In genomic region chr9:62470398-62470797, GRCm38 (mm10) we compare ENCODE assay signal across 8 mouse cellular contexts.
DNase-seq lines count a peak whose midpoint lies in the region; ATAC-seq and TF ChIP-seq lines count a peak whose summit lies in the region.

No protein-coding gene starts in this region.

- H3K4me3 ChIP-seq in C2C12 (ENCODE audit: insufficient read depth, poor library complexity, severe bottlenecking) = no peak overlapping the region
- H3K4me3 ChIP-seq in embryonic facial prominence, embryonic 15.5 days (replicated peaks) = no peak overlapping the region
- H3K4me3 ChIP-seq in heart, embryonic 10.5 days = no peak overlapping the region
- no peak overlapping the region for H3K4me3 ChIP-seq in kidney, embryonic 14.5 days (ENCODE audit: low read length)
- no peak overlapping the region for H3K4me3 ChIP-seq in liver, embryonic 13.5 days (replicated peaks)
- no peak overlapping the region for H3K4me3 ChIP-seq in neural tube, embryonic 15.5 days (replicated peaks)

- H3K36me3 ChIP-seq in C2C12 (ENCODE audit: control insufficient read depth, insufficient read depth) = no peaks in the 10 kb centered on the region
- no peaks in the 10 kb centered on the region for H3K36me3 ChIP-seq in embryonic facial prominence, embryonic 15.5 days
- no peaks in the 10 kb centered on the region for H3K36me3 ChIP-seq in heart, embryonic 10.5 days
- H3K36me3 ChIP-seq in kidney, embryonic 14.5 days (ENCODE audit: control insufficient read depth, insufficient read depth, low read length) = no peaks in the 10 kb centered on the region
- H3K36me3 ChIP-seq in liver, embryonic 13.5 days = no peaks in the 10 kb centered on the region
- no peaks in the 10 kb centered on the region for H3K36me3 ChIP-seq in neural tube, embryonic 15.5 days

- H3ac ChIP-seq in C2C12 (ENCODE audit: control insufficient read depth, insufficient read length, low read depth) = no peak overlapping the region

- WGBS in embryonic facial prominence, embryonic 15.5 days = 0% methylated on average over 1 of the region's 1 CpGs
- WGBS in heart, embryonic 10.5 days = 34% methylated on average over 1 of the region's 1 CpGs
- WGBS in kidney, embryonic 14.5 days = 15% methylated on average over 1 of the region's 1 CpGs
- 0% methylated on average over 1 of the region's 1 CpGs for WGBS in liver, embryonic 13.5 days (ENCODE audit: insufficient replicate concordance)
- 12% methylated on average over 1 of the region's 1 CpGs for WGBS in neural tube, embryonic 15.5 days

- ATAC-seq in embryonic facial prominence, embryonic 15.5 days (ENCODE audit: insufficient number of reproducible peaks, low FRiP score, low TSS enrichment, low read depth) = 0 out of 2 replicates have a peak, but pooled peaks have one; percentile 40
- peak; percentile 58; the same call in 1 of the 2 replicates for ATAC-seq in kidney, embryonic 14.5 days (ENCODE audit: low FRiP score, low TSS enrichment)
- ATAC-seq in liver, embryonic 13.5 days (ENCODE audit: low read depth) = no peak
- ATAC-seq in neural tube, embryonic 15.5 days (ENCODE audit: low FRiP score) = peak; percentile 65

- H3K27me3 ChIP-seq in C2C12 (ENCODE audit: control insufficient read depth, insufficient read depth, insufficient read length) = no peaks in the 10 kb centered on the region
- H3K27me3 ChIP-seq in embryonic facial prominence, embryonic 15.5 days = no peaks in the 10 kb centered on the region
- no peaks in the 10 kb centered on the region for H3K27me3 ChIP-seq in heart, embryonic 10.5 days (ENCODE audit: insufficient read depth, poor library complexity, severe bottlenecking)
- no peaks in the 10 kb centered on the region for H3K27me3 ChIP-seq in kidney, embryonic 14.5 days (ENCODE audit: control insufficient read depth, insufficient read depth, low read length)
- H3K27me3 ChIP-seq in liver, embryonic 13.5 days = no peaks in the 10 kb centered on the region
- no peaks in the 10 kb centered on the region for H3K27me3 ChIP-seq in neural tube, embryonic 15.5 days (replicated peaks)

- TF ChIP-seq CTCF in C2C12 (IDR thresholded peaks at IDR 0.05; ENCODE audit: control insufficient read depth, insufficient read depth, insufficient read length) = peak; percentile 84

- H3K9ac ChIP-seq in embryonic facial prominence, embryonic 15.5 days = no peak overlapping the region
- no peak overlapping the region for H3K9ac ChIP-seq in kidney, embryonic 14.5 days (ENCODE audit: low read depth, low read length)
- H3K9ac ChIP-seq in liver, embryonic 13.5 days = no peak overlapping the region
- no peak overlapping the region for H3K9ac ChIP-seq in neural tube, embryonic 15.5 days (replicated peaks)

- no peaks in the 10 kb centered on the region for H3K79me2 ChIP-seq in C2C12 (ENCODE audit: control insufficient read depth, insufficient read depth)

- H3K4me1 ChIP-seq in embryonic facial prominence, embryonic 15.5 days = peaks cover 5% of the 10 kb centered on the region
- peaks cover 26% of the 10 kb centered on the region for H3K4me1 ChIP-seq in heart, embryonic 10.5 days
- peaks cover 5% of the 10 kb centered on the region; the same call in 1 of the 2 replicates for H3K4me1 ChIP-seq in kidney, embryonic 14.5 days (ENCODE audit: control insufficient read depth, insufficient read depth, low read length)
- H3K4me1 ChIP-seq in liver, embryonic 13.5 days (replicated peaks) = no peaks in the 10 kb centered on the region
- peaks cover 34% of the 10 kb centered on the region for H3K4me1 ChIP-seq in neural tube, embryonic 15.5 days

- no peaks in the 10 kb centered on the region for H3K9me3 ChIP-seq in embryonic facial prominence, embryonic 15.5 days (replicated peaks)
- no peaks in the 10 kb centered on the region for H3K9me3 ChIP-seq in heart, embryonic 10.5 days
- no peaks in the 10 kb centered on the region for H3K9me3 ChIP-seq in kidney, embryonic 14.5 days (ENCODE audit: control insufficient read depth, low read length)
- H3K9me3 ChIP-seq in liver, embryonic 13.5 days (replicated peaks) = no peaks in the 10 kb centered on the region
- H3K9me3 ChIP-seq in neural tube, embryonic 15.5 days (replicated peaks) = no peaks in the 10 kb centered on the region

- DNase-seq in adrenal gland, postnatal 36 days = peak; percentile 83 to 85
- DNase-seq in heart, embryonic 10.5 days (ENCODE audit: low spot score) = no peak
- peak; percentile 46 for DNase-seq in liver, embryonic 13.5 days
- DNase-seq in testis, postnatal 10 days (ENCODE audit: low spot score) = peak; percentile 83

- H3K79me3 ChIP-seq in C2C12 (ENCODE audit: low read depth) = no peaks in the 10 kb centered on the region

- H3K27ac ChIP-seq in embryonic facial prominence, embryonic 15.5 days (replicated peaks) = no peak overlapping the region
- H3K27ac ChIP-seq in heart, embryonic 10.5 days = peak overlapping the region; percentile 19; the same call in 1 of the 2 replicates
- no peak overlapping the region for H3K27ac ChIP-seq in kidney, embryonic 14.5 days (ENCODE audit: low read depth, low read length)
- no peak overlapping the region for H3K27ac ChIP-seq in liver, embryonic 13.5 days
- H3K27ac ChIP-seq in neural tube, embryonic 15.5 days (replicated peaks) = peak overlapping the region; percentile 70; the same call in 1 of the 2 replicates

- no peak overlapping the region for H3K4me2 ChIP-seq in embryonic facial prominence, embryonic 15.5 days (replicated peaks)
- no peak overlapping the region for H3K4me2 ChIP-seq in kidney, embryonic 14.5 days (replicated peaks; ENCODE audit: low read depth, low read length)
- H3K4me2 ChIP-seq in liver, embryonic 13.5 days = no peak overlapping the region
- H3K4me2 ChIP-seq in neural tube, embryonic 15.5 days = no peak overlapping the region

TF ChIP-seq in C2C12, 6 proteins besides CTCF, POLR2A, EP300 and RAD21:
- TF ChIP-seq MYOG (IDR thresholded peaks at IDR 0.05; ENCODE audit: control insufficient read depth, extremely low read depth, insufficient read length) (no peak), CEBPB (IDR thresholded peaks at IDR 0.05; ENCODE audit: low read depth) (no peak), MYOD1 (IDR thresholded peaks at IDR 0.05; ENCODE audit: control insufficient read depth, insufficient read length, low read depth) (no peak), FOSL1 (IDR thresholded peaks at IDR 0.05; ENCODE audit: insufficient read depth, low read length, poor library complexity, severe bottlenecking) (no peak), USF1 (IDR thresholded peaks at IDR 0.05; ENCODE audit: low read depth) (no peak), MAX (IDR thresholded peaks at IDR 0.05) (no peak)

Comparison
In these comparisons a context has a peak if more than half of its experiments do, and no peak if none do; other contexts are left out.
1. H3K27ac ChIP-seq: peak in heart, embryonic 10.5 days (single experiment) and neural tube, embryonic 15.5 days (single experiment); none in embryonic facial prominence, embryonic 15.5 days (single experiment), kidney, embryonic 14.5 days (single experiment) and liver, embryonic 13.5 days (single experiment).